Mouse (Mus musculus): ENCODE measurements around the gene Col23a1.
"Not testable (repeated sequence)": the region's sequence is repeated elsewhere in the genome, so short reads cannot be mapped to it uniquely, and the experiment has no call there.

Gene Col23a1

DNA sequence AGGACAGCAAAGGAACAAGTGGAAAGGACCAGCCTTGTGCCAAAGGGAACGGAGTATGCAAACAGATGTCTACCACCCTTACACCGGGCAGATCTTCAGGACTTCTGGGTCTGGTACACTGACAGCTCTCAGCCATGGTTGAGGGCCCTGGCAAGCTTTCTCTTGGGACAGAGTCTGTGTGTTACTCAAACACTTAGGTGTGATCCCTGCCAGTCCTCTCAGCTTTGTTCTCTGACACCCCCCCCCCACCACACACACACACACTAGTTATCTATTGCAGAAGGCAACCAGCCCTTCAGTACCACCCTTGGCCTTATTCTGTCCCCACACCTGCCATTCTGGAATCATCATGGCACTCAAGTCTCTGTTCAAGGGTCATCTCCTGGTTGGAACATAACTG lies 332.1 kb downstream of the Col23a1 start:
- DNase-seq (ENCODE audit: low spot score): no peak

GRCm38 (mm10) chr11:51622971-51623491 lies 333.3 kb downstream of the Col23a1 start:
- DNase-seq (ENCODE audit: low spot score): no peak

- no peak for DNase-seq (ENCODE audit: low spot score)
These were observed 335.6 kb downstream of the Col23a1 start for GRCm38 (mm10) chr11:51625187-51625820.

GRCm38 (mm10) chr11:51627425-51627824 lies 337.7 kb downstream of the Col23a1 start:
- DNase-seq (ENCODE audit: low spot score): no peak

DNA sequence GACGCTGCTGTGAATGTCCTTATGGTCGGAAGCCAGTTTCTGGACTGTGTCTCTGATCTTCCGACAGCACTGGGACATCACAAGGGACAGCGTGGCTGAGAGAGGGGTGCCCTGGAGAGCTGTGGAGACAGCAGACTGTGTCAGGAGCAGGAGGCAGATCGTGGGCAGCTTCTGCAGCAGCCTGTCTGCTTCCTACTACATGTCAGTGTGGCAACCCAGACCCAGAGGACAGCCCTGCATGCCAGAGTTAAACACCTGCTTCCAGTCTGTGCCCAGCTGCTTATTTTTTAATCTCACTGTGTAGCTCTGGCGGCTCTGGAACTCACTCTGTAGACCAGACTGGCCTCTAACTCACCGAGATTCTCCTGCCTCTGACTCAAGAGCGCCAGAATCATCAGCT lies 338.2 kb downstream of the Col23a1 start:
- no peak for DNase-seq (ENCODE audit: low spot score)

- DNase-seq (ENCODE audit: low spot score): no peak
These were observed 340.1 kb downstream of the Col23a1 start for GRCm38 (mm10) chr11:51629651-51630314.

DNA sequence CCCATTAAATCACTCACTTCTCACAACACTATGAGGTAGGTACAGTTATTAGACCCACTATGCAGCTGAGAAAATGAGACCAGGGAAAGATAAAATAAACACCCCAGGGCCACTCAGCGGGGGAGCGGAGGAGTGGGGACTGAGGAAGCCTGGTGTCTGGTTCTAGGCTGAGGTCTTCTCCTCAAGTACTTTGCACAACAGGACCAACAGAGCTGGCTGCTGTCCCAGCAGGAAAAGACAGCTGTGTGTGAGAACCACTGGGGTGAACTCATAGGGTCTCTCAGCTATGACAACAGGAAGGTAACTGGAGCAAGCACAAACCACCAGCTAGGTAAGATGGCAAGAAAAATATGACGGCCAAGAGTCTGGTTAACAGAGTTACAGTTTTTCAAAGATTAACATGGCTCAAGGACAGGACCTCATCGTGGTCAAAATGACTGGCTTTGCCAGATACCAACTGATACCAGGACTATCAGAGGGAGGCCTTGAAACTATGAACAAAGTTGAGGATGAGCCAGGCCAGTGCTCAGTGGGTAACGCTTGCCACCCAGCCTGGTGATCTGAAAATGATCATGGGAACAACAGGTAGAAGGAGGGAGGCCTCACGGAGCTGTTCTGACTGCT lies 342.5 kb downstream of the Col23a1 start:
- DNase-seq (ENCODE audit: low spot score): no peak

- DNase-seq (ENCODE audit: low spot score): not testable (repeated sequence)
These were observed 343.5 kb downstream of the Col23a1 start for GRCm38 (mm10) chr11:51633200-51633599.
